ENCODE assay signal across 8 mouse cellular contexts in genomic region chr17:55959946-55960740, GRCm38 (mm10). TPM values are rescaled to one million over a fixed set of nuclear protein-coding genes. Genes with fewer than 3 reads are reported as not detected.
DNase-seq lines count a peak whose midpoint lies in the region; ATAC-seq and TF ChIP-seq lines count a peak whose summit lies in the region.

No protein-coding gene starts in this region.

- no peak for TF ChIP-seq CTCF in bone marrow, adult 2 months (IDR thresholded peaks at IDR 0.05; ENCODE audit: control insufficient read depth, insufficient read depth, low read length)

- WGBS in heart, embryonic 15.5 days: 71% methylated on average over 10 of the region's 10 CpGs
- 66% methylated on average over 10 of the region's 10 CpGs for WGBS in bone marrow, adult 2 months
- 75% methylated on average over 10 of the region's 10 CpGs for WGBS in forebrain, embryonic 15.5 days
- 58% methylated on average over 10 of the region's 10 CpGs for WGBS in liver, embryonic 16.5 days (ENCODE audit: insufficient replicate concordance)

- no peak for TF ChIP-seq POLR2A in bone marrow, adult 2 months (IDR thresholded peaks at IDR 0.05; ENCODE audit: borderline replicate concordance, control insufficient read depth, low read depth, low read length)

- peak overlapping the region; percentile 97 for H3K27ac ChIP-seq in heart, embryonic 15.5 days
- no peak overlapping the region for H3K27ac ChIP-seq in bone marrow, adult 2 months (ENCODE audit: control insufficient read depth, insufficient read depth, low read depth, low read length, poor library complexity)
- peak overlapping the region; percentile 97 for H3K27ac ChIP-seq in forebrain, embryonic 15.5 days (replicated peaks)
- peak overlapping the region; percentile 94; the same call in 1 of the 2 replicates for H3K27ac ChIP-seq in liver, embryonic 16.5 days (ENCODE audit: low read length)

- H3K27me3 ChIP-seq in heart, embryonic 15.5 days: peaks cover 15% of the 10 kb centered on the region
- no peaks in the 10 kb centered on the region for H3K27me3 ChIP-seq in forebrain, embryonic 15.5 days
- H3K27me3 ChIP-seq in liver, embryonic 16.5 days (ENCODE audit: control insufficient read depth, insufficient read depth, low read depth, low read length): no peaks in the 10 kb centered on the region

- H3K4me2 ChIP-seq in heart, embryonic 15.5 days: peak overlapping the region; percentile 59
- peak overlapping the region; percentile 66 for H3K4me2 ChIP-seq in forebrain, embryonic 15.5 days (replicated peaks)
- peak overlapping the region; percentile 81 for H3K4me2 ChIP-seq in liver, embryonic 16.5 days (ENCODE audit: low read depth, low read length)

- H3K9ac ChIP-seq in heart, embryonic 15.5 days: 0 out of 2 replicates have a peak overlapping the region, but pooled peaks have one; percentile 36
- peak overlapping the region; percentile 43 for H3K9ac ChIP-seq in forebrain, embryonic 15.5 days (replicated peaks)
- H3K9ac ChIP-seq in liver, embryonic 16.5 days (ENCODE audit: low read depth, low read length): peak overlapping the region; percentile 62

- ATAC-seq in heart, embryonic 15.5 days (replicated peaks; ENCODE audit: insufficient number of reproducible peaks, insufficient read depth, low FRiP score, low read depth): no peak
- ATAC-seq in forebrain, embryonic 15.5 days (replicated peaks): no peak
- ATAC-seq in liver, embryonic 16.5 days (ENCODE audit: low read depth): no peak
- no peak for ATAC-seq in megakaryocyte progenitor cell, adult 5-6 weeks (replicated peaks; ENCODE audit: poor library complexity)

- no peaks in the 10 kb centered on the region for H3K9me3 ChIP-seq in heart, embryonic 15.5 days (replicated peaks)
- no peaks in the 10 kb centered on the region for H3K9me3 ChIP-seq in forebrain, embryonic 15.5 days
- H3K9me3 ChIP-seq in liver, embryonic 16.5 days (replicated peaks; ENCODE audit: control insufficient read depth, low read length): no peaks in the 10 kb centered on the region

- no peak for DNase-seq in heart, adult 18-20 months
- DNase-seq in embryo, embryonic 10 days (ENCODE audit: low spot score): no peak
- DNase-seq in Muller cell, postnatal 12 days (ENCODE audit: inconsistent ontology term): no peak

- peak overlapping the region; percentile 65 for H3K4me3 ChIP-seq in heart, embryonic 15.5 days
- peak overlapping the region; percentile 27 for H3K4me3 ChIP-seq in bone marrow, adult 2 months (replicated peaks; ENCODE audit: control insufficient read depth, low read depth, low read length)
- peak overlapping the region; percentile 55 for H3K4me3 ChIP-seq in forebrain, embryonic 15.5 days
- peak overlapping the region; percentile 74 for H3K4me3 ChIP-seq in liver, embryonic 16.5 days (ENCODE audit: low read depth, low read length)

- H3K36me3 ChIP-seq in heart, embryonic 15.5 days: peaks cover 25% of the 10 kb centered on the region
- peaks cover 13% of the 10 kb centered on the region; the same call in 1 of the 2 replicates for H3K36me3 ChIP-seq in forebrain, embryonic 15.5 days
- no peaks in the 10 kb centered on the region; the same call in 1 of the 2 replicates for H3K36me3 ChIP-seq in liver, embryonic 16.5 days (ENCODE audit: control insufficient read depth, insufficient read depth)

- H3K4me1 ChIP-seq in heart, embryonic 15.5 days (replicated peaks): peaks cover 29% of the 10 kb centered on the region
- H3K4me1 ChIP-seq in bone marrow, adult 2 months (ENCODE audit: control insufficient read depth, insufficient read depth, low read length): peaks cover 1% of the 10 kb centered on the region
- peaks cover 40% of the 10 kb centered on the region for H3K4me1 ChIP-seq in forebrain, embryonic 15.5 days
- H3K4me1 ChIP-seq in liver, embryonic 16.5 days (ENCODE audit: control insufficient read depth, low read depth, low read length): peaks cover 30% of the 10 kb centered on the region

RNA-seq across cellular contexts. Expression of gene Yju2, which starts 1.2 kb away (rescaled TPM):
- 13.9 and 18.2 TPM in 2 replicates for polyA plus RNA-seq in heart, embryonic 15.5 days (2015; fragmentation: Nextera tagmentation; extraction: Ambion mirVana)
- 1 to 10 TPM; 7.5 to 8.6 TPM for total RNA-seq in heart, adult 18-20 months (2021)
- polyA plus RNA-seq in bone marrow, adult 2 months (2011; ENCODE audit: insufficient read depth, insufficient read length, low replicate concordance, missing spikeins): 9.3 and 12.3 TPM in 2 replicates
- polyA plus RNA-seq in forebrain, embryonic 15.5 days (2015; fragmentation: Nextera tagmentation; extraction: Ambion mirVana): 25.2 and 27.8 TPM in 2 replicates
- 7.2 and 7.5 TPM in 2 replicates for polyA plus RNA-seq in liver, embryonic 16.5 days (2015; fragmentation: Nextera tagmentation; extraction: Ambion mirVana)
- total RNA-seq in megakaryocyte progenitor cell, adult 5-6 weeks (2015): 7.4 and 11.0 TPM in 2 replicates
- 21.8 and 23.3 TPM in 2 replicates for total RNA-seq in megakaryocyte progenitor cell, adult 5-6 weeks (2017)

RNA-seq across cellular contexts. Expression of gene Ebi3, which starts 7.7 kb away (rescaled TPM):
- 0.87 and 2.2 TPM in 2 replicates for polyA plus RNA-seq in heart, embryonic 15.5 days (2015; fragmentation: Nextera tagmentation; extraction: Ambion mirVana)
- 1 to 10 TPM in 1 of 2 experiments, under 1 TPM in 1; 0.69 to 1.1 TPM for total RNA-seq in heart, adult 18-20 months (2021)
- polyA plus RNA-seq in bone marrow, adult 2 months (2011; ENCODE audit: insufficient read depth, insufficient read length, low replicate concordance, missing spikeins): 8.5 and 34.4 TPM in 2 replicates
- 3.1 and 3.9 TPM in 2 replicates for polyA plus RNA-seq in forebrain, embryonic 15.5 days (2015; fragmentation: Nextera tagmentation; extraction: Ambion mirVana)
- polyA plus RNA-seq in liver, embryonic 16.5 days (2015; fragmentation: Nextera tagmentation; extraction: Ambion mirVana): 7.6 and 9.8 TPM in 2 replicates
- total RNA-seq in megakaryocyte progenitor cell, adult 5-6 weeks (2015): 14.4 and 20.5 TPM in 2 replicates
- 13.8 and 17.7 TPM in 2 replicates for total RNA-seq in megakaryocyte progenitor cell, adult 5-6 weeks (2017)

RNA-seq across cellular contexts. Expression of gene Shd, which starts 10.1 kb away (rescaled TPM):
- polyA plus RNA-seq in heart, embryonic 15.5 days (2015; fragmentation: Nextera tagmentation; extraction: Ambion mirVana): 6.6 and 8.7 TPM in 2 replicates
- 1 to 10 TPM; 1.1 to 1.9 TPM for total RNA-seq in heart, adult 18-20 months (2021)
- 1.6 TPM in 1 of 2 replicates, not detected in the other for polyA plus RNA-seq in bone marrow, adult 2 months (2011; ENCODE audit: insufficient read depth, insufficient read length, low replicate concordance, missing spikeins)
- 118 and 121 TPM in 2 replicates for polyA plus RNA-seq in forebrain, embryonic 15.5 days (2015; fragmentation: Nextera tagmentation; extraction: Ambion mirVana)
- 0.09 and 0.18 TPM in 2 replicates for polyA plus RNA-seq in liver, embryonic 16.5 days (2015; fragmentation: Nextera tagmentation; extraction: Ambion mirVana)
- 0.39 and 0.98 TPM in 2 replicates for total RNA-seq in megakaryocyte progenitor cell, adult 5-6 weeks (2015)
- not detected in 2 replicates for total RNA-seq in megakaryocyte progenitor cell, adult 5-6 weeks (2017)

RNA-seq across cellular contexts. Expression of gene Zfp119b, which starts 10.8 kb away (rescaled TPM):
- polyA plus RNA-seq in heart, embryonic 15.5 days (2015; fragmentation: Nextera tagmentation; extraction: Ambion mirVana): 4.3 and 5.5 TPM in 2 replicates
- 1 to 10 TPM; 2.4 TPM for total RNA-seq in heart, adult 18-20 months (2021)
- 1.4 TPM in 1 of 2 replicates, not detected in the other for polyA plus RNA-seq in bone marrow, adult 2 months (2011; ENCODE audit: insufficient read depth, insufficient read length, low replicate concordance, missing spikeins)
- polyA plus RNA-seq in forebrain, embryonic 15.5 days (2015; fragmentation: Nextera tagmentation; extraction: Ambion mirVana): 6.9 and 7.9 TPM in 2 replicates
- 2.5 and 2.8 TPM in 2 replicates for polyA plus RNA-seq in liver, embryonic 16.5 days (2015; fragmentation: Nextera tagmentation; extraction: Ambion mirVana)
- 3.8 and 5.5 TPM in 2 replicates for total RNA-seq in megakaryocyte progenitor cell, adult 5-6 weeks (2015)
- total RNA-seq in megakaryocyte progenitor cell, adult 5-6 weeks (2017): 4.8 and 5.2 TPM in 2 replicates

RNA-seq across cellular contexts. Expression of gene Fsd1, which starts 26.2 kb away (rescaled TPM):
- 2.6 and 5.0 TPM in 2 replicates for polyA plus RNA-seq in heart, embryonic 15.5 days (2015; fragmentation: Nextera tagmentation; extraction: Ambion mirVana)
- not detected for total RNA-seq in heart, adult 18-20 months (2021)
- not detected in 2 replicates for polyA plus RNA-seq in bone marrow, adult 2 months (2011; ENCODE audit: insufficient read depth, insufficient read length, low replicate concordance, missing spikeins)
- polyA plus RNA-seq in forebrain, embryonic 15.5 days (2015; fragmentation: Nextera tagmentation; extraction: Ambion mirVana): 127 and 151 TPM in 2 replicates
- polyA plus RNA-seq in liver, embryonic 16.5 days (2015; fragmentation: Nextera tagmentation; extraction: Ambion mirVana): 0.22 and 0.26 TPM in 2 replicates
- not detected in 2 replicates for total RNA-seq in megakaryocyte progenitor cell, adult 5-6 weeks (2015)
- not detected in 2 replicates for total RNA-seq in megakaryocyte progenitor cell, adult 5-6 weeks (2017)

Comparison
In these comparisons a context has a peak if more than half of its experiments do, and no peak if none do; other contexts are left out.
1. RNA of gene Shd, which starts 10.1 kb away (polyA plus RNA-seq): 118 to 121 TPM in forebrain, embryonic 15.5 days; 6.6 to 8.7 TPM in heart, embryonic 15.5 days, 1.6 TPM in bone marrow, adult 2 months and 0.09 to 0.18 TPM in liver, embryonic 16.5 days; every median in the first group is over 10 times any median in the second.
2. Peak in every context shown above with its lines, with median percentiles within 50 percentile points of each other: H3K4me2 ChIP-seq, H3K4me3 ChIP-seq and H3K9ac ChIP-seq.